Mouse (Mus musculus) embryo, embryonic 11.5 days (tissue): ENCODE results near the gene Zbtb33.

Source experiments
- DNase-seq: peaks from one replicate; pipeline ENCODE4 v3.0.0-alpha.2; 2012; ENCODE audit warnings: low read depth, low spot score

Zbtb33 gene

DNA sequence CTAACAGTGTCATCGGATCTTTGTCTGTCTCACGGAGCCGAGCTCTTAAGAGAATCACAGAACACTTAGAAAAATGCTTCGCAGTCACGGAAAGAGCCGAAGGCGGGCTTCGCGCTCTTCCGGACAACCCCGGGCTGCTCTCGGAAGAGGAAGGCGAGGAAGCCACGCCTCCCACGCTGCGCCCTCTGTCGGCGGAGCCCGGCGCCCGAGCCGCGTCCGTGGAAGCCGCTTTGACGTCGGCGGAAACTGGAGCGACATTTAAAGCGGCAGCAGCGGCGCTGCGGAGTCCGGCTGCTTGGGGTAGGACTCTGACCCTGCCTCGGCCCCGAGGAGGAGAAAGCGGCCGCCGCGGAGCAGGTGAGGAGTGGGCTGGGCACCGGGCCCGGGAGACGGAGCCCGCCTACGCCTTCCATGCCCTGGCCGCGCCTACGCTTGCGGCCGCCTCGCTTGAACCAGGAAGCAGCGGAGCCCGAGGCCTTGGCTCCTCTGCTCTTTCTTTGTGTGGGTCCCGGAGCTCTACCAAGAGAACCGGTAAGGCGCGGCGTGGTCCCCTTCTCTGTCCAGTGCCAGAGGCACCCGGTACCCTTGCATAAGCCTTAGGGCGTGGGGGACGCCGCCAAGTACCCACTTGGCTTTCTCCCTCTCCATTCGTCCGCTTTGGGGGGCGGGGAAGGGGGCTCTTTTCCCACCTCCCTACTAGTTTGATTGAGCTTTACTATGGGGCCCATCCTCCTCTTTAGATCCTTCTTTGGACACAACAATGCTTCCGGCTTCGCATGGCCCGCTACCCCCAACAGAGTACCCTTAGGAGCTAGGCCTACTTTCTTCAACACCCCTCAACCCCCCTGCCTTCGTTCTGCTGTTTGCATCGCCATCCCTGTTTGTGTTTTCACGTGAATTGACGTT is at the start of gene Zbtb33:
Gene Zbtb33, plus strand, starts transcription at position 242 of the 906 bp plus-strand sequence.
- peak; percentile 69 for DNase-seq

GRCm38 (mm10) chrX:38159097-38159496 is 30.5 kb upstream of the Zbtb33 start:
- no peak for DNase-seq

GRCm38 (mm10) chrX:38165315-38165714 is 24.3 kb upstream of the Zbtb33 start:
- DNase-seq = no peak

DNA sequence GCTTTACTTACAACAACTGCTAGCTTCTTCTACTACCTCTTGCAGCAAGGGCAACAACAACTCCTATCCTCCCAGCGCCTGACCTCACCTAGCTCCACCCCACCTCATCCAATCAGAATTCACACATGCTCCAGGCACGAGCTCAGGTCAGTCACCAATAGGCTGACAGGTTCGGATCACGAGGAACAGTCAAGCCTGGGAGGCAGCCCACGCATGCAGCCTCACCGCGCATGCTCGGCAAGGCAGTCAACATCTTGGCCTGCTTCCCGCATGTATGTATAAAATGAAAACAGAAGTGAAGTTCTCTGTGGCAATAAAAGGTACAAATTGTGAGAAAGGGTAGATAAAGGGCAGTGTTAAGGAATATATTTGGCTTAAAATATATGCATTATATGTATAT is 23.5 kb upstream of the Zbtb33 start:
- DNase-seq = no peak

DNA sequence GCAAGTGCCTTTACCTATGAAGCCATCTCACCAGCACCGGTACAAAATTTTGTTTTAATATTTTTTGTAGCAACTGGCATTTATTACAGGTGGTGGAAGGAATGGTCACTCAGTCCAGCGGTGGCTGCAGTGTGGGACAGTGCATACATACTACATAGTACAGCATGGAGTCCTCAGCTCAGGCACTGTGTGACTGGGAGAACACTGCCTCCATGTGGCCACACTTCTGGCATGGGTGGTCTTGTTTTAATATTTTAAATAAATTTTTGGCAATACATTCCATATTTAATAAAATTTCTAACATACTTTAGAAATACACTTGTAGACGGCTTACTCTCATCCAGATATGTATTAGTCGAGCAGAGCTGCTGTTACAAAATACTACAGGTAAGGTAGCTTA is 23.0 kb upstream of the Zbtb33 start:
- no peak for DNase-seq

DNA sequence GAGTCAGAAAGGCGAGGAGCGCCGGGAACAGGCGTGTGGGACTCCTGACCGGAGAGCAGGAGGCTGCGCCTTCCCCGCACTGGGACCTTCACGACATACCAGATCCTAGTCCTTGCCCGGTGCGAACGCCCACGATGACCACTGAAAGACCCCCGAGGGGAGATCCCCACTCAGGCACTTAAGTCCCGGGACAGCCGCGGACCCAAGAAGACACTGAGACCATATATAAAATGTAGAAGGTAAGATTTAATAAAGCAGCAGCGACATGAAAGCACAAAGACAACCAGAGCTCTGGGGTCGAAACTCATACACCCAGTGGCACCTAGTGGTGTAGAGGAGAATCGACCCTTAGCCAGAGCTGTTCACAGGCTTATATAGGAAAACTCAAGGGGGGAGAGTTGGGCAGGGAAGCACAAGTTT is 9.7 kb upstream of the Zbtb33 start:
- DNase-seq = peak; percentile 19

GRCm38 (mm10) chrX:38180656-38181607 is 8.7 kb upstream of the Zbtb33 start:
- DNase-seq = peak; percentile 8

DNA sequence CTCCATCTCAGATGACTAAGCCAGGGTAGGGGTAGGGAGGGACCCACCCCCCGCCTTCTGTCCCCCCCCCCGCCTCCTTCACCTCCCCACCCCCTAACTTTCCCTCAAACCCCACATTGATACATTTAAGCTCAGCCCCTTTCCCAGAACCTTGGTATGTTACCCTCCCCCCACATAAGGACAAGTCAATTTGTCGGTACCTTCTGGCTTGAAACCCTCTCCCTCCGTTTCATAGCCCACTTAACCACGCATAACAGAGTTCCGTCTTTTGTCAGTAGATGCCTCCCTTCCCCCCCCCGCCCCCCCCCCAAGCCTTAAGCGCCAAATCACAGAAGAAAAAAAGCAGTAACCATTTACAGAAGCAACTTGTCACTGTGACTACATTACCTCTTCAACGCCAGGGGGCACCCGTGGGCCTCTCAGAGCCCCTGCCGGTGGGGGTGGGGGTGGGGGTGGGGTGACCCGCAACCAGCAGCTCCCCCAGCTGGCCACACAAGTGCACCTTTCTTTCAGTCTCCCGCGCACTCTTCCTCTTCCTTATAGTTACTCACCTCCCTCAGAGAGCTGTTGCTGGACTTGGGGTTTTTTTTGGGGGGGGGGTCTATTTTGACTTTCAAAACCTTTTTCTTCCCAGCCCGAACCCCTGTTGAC is 7.9 kb upstream of the Zbtb33 start:
- DNase-seq = peak; percentile 32

DNA sequence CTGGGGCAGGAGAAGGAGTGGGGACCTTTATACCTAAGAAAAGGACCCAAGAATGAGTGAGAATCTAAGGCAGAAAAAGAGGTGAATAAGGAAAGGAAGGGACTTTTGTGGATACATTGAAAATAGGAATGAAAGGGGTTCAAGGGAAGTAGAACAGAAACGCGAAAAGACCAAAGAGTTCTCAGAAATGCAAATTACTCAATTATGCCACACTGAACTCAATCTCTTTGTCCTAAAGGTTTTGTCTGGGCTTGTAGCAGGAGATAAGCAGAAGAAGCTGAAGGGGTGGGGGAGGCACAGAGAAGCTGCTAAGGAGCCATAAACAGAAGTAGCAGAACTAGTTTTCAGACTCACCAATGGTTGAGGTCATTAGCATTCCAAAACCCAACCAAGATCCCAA is 4.1 kb upstream of the Zbtb33 start:
- DNase-seq = no peak

DNA sequence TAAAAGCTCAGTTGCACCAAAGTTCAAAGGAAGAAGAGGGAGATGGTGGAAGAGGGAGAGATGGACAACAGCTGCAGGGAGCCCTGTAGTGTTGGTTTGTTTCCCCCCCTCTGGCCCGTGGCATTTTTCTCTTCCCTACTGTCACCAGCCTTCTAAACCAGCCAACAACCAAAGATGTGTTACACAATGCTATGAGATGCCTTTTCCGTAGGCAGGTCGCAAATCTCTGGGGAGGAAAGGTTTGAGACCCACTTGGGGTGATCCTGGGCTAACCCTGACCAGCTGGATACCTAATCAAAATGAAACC is 818 bp downstream of the Zbtb33 start:
- no peak for DNase-seq

GRCm38 (mm10) chrX:38201816-38202215 is 12.2 kb downstream of the Zbtb33 start:
- DNase-seq = no peak

GRCm38 (mm10) chrX:38207392-38207791 is 17.8 kb downstream of the Zbtb33 start:
- no peak for DNase-seq

- no peak for DNase-seq
Observed at GRCm38 (mm10) chrX:38216986-38217675, 27.5 kb downstream of the Zbtb33 start.

DNA sequence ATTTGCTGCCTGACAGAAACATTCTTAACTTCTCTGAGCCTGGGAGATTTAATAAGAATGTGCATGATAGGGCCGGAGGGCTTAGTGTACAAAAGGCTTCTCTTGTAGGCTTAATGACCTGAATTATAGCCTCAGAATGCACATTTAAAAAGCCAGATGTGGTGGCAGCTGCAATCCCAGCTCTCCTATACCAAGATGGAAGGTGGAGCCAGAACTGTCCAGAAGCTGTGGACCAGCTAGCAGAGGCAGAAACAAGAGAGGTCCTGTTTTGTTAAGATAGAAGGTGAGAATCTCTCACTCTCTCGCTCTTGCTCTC is 28.0 kb downstream of the Zbtb33 start:
- DNase-seq = peak; percentile 8

DNA sequence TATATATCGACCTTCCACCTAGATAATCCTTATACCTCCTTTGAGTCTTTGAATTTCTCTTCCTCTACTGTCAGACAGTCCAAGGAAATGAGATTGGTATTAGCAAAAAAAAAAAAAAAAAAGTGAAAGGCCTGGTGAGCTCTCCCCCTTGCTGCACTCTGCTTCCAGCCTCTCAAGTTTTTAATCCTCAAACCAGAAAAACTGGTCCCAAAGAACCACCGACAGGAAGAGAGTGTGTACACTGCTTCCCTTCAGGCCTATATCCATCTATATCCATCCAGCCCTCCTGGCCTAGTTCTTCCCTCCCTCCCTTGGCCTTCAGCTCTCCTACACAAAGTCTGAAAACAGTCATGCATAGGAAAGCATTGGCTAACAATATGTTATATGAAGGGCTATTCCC is 33.2 kb downstream of the Zbtb33 start:
- no peak for DNase-seq

GRCm38 (mm10) chrX:38229888-38230287 is 40.3 kb downstream of the Zbtb33 start:
- DNase-seq = no peak

- no peak for DNase-seq
Observed at GRCm38 (mm10) chrX:38237731-38238130, 48.1 kb downstream of the Zbtb33 start.
